Mouse (Mus musculus) subcutaneous adipose tissue, adult 2 months (tissue): Measurements from ENCODE around the gene Lmo7. TPM values are rescaled to one million over a fixed set of nuclear protein-coding genes. Genes with fewer than 3 reads are reported as not detected.

Source experiments
- polyA plus RNA-seq: library from polyadenylated mRNA; depleted of rRNA; stranded (reverse); fragments of >200 nt; gene quantifications from 2 replicates; pipeline ENCODE4 v1.2.3, GENCODE M21; 2012; ENCODE audit warnings: low replicate concordance; rRNA removed

Gene Lmo7
- 9.8 and 16.0 TPM in 2 replicates for polyA plus RNA-seq

GRCm38 (mm10) chr14:101729237-101729971, at the start of gene Lmo7, which contains the start of gene Gm9922:
Lmo7 (plus strand) TSS chr14:101729957.
Gm9922 (minus strand) TSS chr14:101729814.

Other genes starting within 250 kb of the Lmo7 start
- 15.6 and 23.3 TPM in 2 replicates for gene Tbc1d4, start 120.8 kb upstream of the Lmo7 start, polyA plus RNA-seq
- 27.2 and 36.1 TPM in 2 replicates for gene Commd6, start 89.3 kb upstream of the Lmo7 start, polyA plus RNA-seq
- gene Uchl3, start 76.0 kb upstream of the Lmo7 start, polyA plus RNA-seq = 8.3 and 14.5 TPM in 2 replicates
- gene Gm9922, start 143 bp upstream of the Lmo7 start, polyA plus RNA-seq = 0.57 and 2.6 TPM in 2 replicates